Mouse (Mus musculus): ENCODE data around the gene Cyfip2. TPM values are rescaled to one million over a fixed set of nuclear protein-coding genes. Genes with fewer than 3 reads are reported as not detected.
A peak's percentile ranks its signal among the peaks of the same experiment; 100 is the strongest.

The Cyfip2 gene
- polyA plus RNA-seq, 2 experiments, result 1.6 to 2.6 TPM

GRCm38 (mm10) chr11:46245926-46246325 is 66.7 kb downstream of the Cyfip2 start:
- Histone ChIP-seq H3K9ac (replicated peaks) (no peak overlapping the region), H3K4me2 (ENCODE audit: low read depth) (no peak overlapping the region), H3K36me3 (replicated peaks; ENCODE audit: control insufficient read depth, insufficient read depth, low read depth) (no peaks in the 10 kb centered on the region), H3K27me3 (ENCODE audit: control insufficient read depth, insufficient read depth, low read length) (no peaks in the 10 kb centered on the region), H3K27ac (no peak overlapping the region), H3K4me1 (replicated peaks; ENCODE audit: control insufficient read depth in 2 of 2, insufficient read depth in 2 of 2, low read length in 1 of 2) (peaks cover 13 to 19% of the 10 kb centered on the region in 2 experiments), H3K9me3 (ENCODE audit: control insufficient read depth, low read length) (no peaks in the 10 kb centered on the region), H3K4me3 (ENCODE audit: insufficient read depth in 1 of 2, low read depth in 2 of 2, low read length in 2 of 2) (no peak overlapping the region)
- no peak for TF ChIP-seq CTCF (IDR thresholded peaks at IDR 0.05; ENCODE audit: low read depth)
- no peak for TF ChIP-seq EP300 (IDR thresholded peaks at IDR 0.05; ENCODE audit: low read depth)
- 63% methylated on average over 8 of the region's 8 CpGs for WGBS (ENCODE audit: insufficient replicate concordance)
- no peak for ATAC-seq (ENCODE audit: insufficient read depth)
- no peak for DNase-seq (ENCODE audit: low read depth in 3 of 3, low spot score in 3 of 3)

GRCm38 (mm10) chr11:46244731-46245604 is 67.7 kb downstream of the Cyfip2 start:
- no peaks in the 10 kb centered on the region for H3K27me3 ChIP-seq (ENCODE audit: control insufficient read depth, insufficient read depth, low read length)
- no peaks in the 10 kb centered on the region for H3K9me3 ChIP-seq (ENCODE audit: control insufficient read depth, low read length)
- 81% methylated on average over 23 of the region's 23 CpGs for WGBS (ENCODE audit: insufficient replicate concordance)
- H3K4me3 ChIP-seq (ENCODE audit: insufficient read depth in 1 of 2, low read depth in 2 of 2, low read length in 2 of 2), result no peak overlapping the region
- TF ChIP-seq CTCF (IDR thresholded peaks at IDR 0.05; ENCODE audit: low read depth) (no peak), EP300 (IDR thresholded peaks at IDR 0.05; ENCODE audit: low read depth) (no peak)
- H3K36me3 ChIP-seq (replicated peaks; ENCODE audit: control insufficient read depth, insufficient read depth, low read depth), result no peaks in the 10 kb centered on the region
- no peak overlapping the region for H3K9ac ChIP-seq (replicated peaks)
- peaks cover 22 to 28% of the 10 kb centered on the region in 2 experiments for H3K4me1 ChIP-seq (replicated peaks; ENCODE audit: control insufficient read depth in 2 of 2, insufficient read depth in 2 of 2, low read length in 1 of 2)
- no peak overlapping the region for H3K4me2 ChIP-seq (ENCODE audit: low read depth)
- no peak overlapping the region for H3K27ac ChIP-seq
- ATAC-seq (ENCODE audit: insufficient read depth), result no peak
- DNase-seq (ENCODE audit: low read depth in 3 of 3, low spot score in 3 of 3), result no peak

GRCm38 (mm10) chr11:46241985-46242384 is 70.7 kb downstream of the Cyfip2 start:
- ATAC-seq (ENCODE audit: insufficient read depth) (peak; percentile 35), DNase-seq (ENCODE audit: low read depth in 3 of 3, low spot score in 3 of 3) (peak in 2 of 3 experiments; percentile 22 to 34)
- Histone ChIP-seq H3K4me2 (ENCODE audit: low read depth) (peak overlapping the region; percentile 53), H3K4me3 (ENCODE audit: insufficient read depth in 1 of 2, low read depth in 2 of 2, low read length in 2 of 2) (no peak overlapping the region), H3K4me1 (replicated peaks; ENCODE audit: control insufficient read depth in 2 of 2, insufficient read depth in 2 of 2, low read length in 1 of 2) (peaks cover 23 to 28% of the 10 kb centered on the region in 2 experiments), H3K27me3 (ENCODE audit: control insufficient read depth, insufficient read depth, low read length) (no peaks in the 10 kb centered on the region), H3K9me3 (ENCODE audit: control insufficient read depth, low read length) (no peaks in the 10 kb centered on the region), H3K9ac (replicated peaks) (no peak overlapping the region), H3K36me3 (replicated peaks; ENCODE audit: control insufficient read depth, insufficient read depth, low read depth) (no peaks in the 10 kb centered on the region), H3K27ac (peak overlapping the region; percentile 67)
- 63% methylated on average over 8 of the region's 8 CpGs for WGBS (ENCODE audit: insufficient replicate concordance)
- TF ChIP-seq CTCF (IDR thresholded peaks at IDR 0.05; ENCODE audit: low read depth), result no peak
- no peak for TF ChIP-seq EP300 (IDR thresholded peaks at IDR 0.05; ENCODE audit: low read depth)

GRCm38 (mm10) chr11:46241150-46241673 is 71.4 kb downstream of the Cyfip2 start:
- no peaks in the 10 kb centered on the region for H3K9me3 ChIP-seq (ENCODE audit: control insufficient read depth, low read length)
- H3K4me2 ChIP-seq (ENCODE audit: low read depth), result peak overlapping the region; percentile 53
- H3K27ac ChIP-seq, result peak overlapping the region; percentile 67
- 0 out of 4 replicates have a peak overlapping the region, but pooled peaks of 1 of the 2 experiments have one; percentile 1 for H3K4me3 ChIP-seq (ENCODE audit: insufficient read depth in 1 of 2, low read depth in 2 of 2, low read length in 2 of 2)
- TF ChIP-seq EP300 (IDR thresholded peaks at IDR 0.05; ENCODE audit: low read depth), result peak; percentile 94
- no peak for TF ChIP-seq CTCF (IDR thresholded peaks at IDR 0.05; ENCODE audit: low read depth)
- no peaks in the 10 kb centered on the region for H3K27me3 ChIP-seq (ENCODE audit: control insufficient read depth, insufficient read depth, low read length)
- ATAC-seq (ENCODE audit: insufficient read depth) (peak; percentile 96), DNase-seq (ENCODE audit: low read depth in 3 of 3, low spot score in 3 of 3) (peak; percentile 72 to 76 (median 73))
- peaks cover 23 to 28% of the 10 kb centered on the region in 2 experiments for H3K4me1 ChIP-seq (replicated peaks; ENCODE audit: control insufficient read depth in 2 of 2, insufficient read depth in 2 of 2, low read length in 1 of 2)
- no peaks in the 10 kb centered on the region for H3K36me3 ChIP-seq (replicated peaks; ENCODE audit: control insufficient read depth, insufficient read depth, low read depth)
- 25% methylated on average over 7 of the region's 7 CpGs for WGBS (ENCODE audit: insufficient replicate concordance)
- H3K9ac ChIP-seq (replicated peaks), result peak overlapping the region; percentile 16

GRCm38 (mm10) chr11:46236976-46237375 is 75.7 kb downstream of the Cyfip2 start:
- Histone ChIP-seq H3K36me3 (replicated peaks; ENCODE audit: control insufficient read depth, insufficient read depth, low read depth) (no peaks in the 10 kb centered on the region), H3K9me3 (ENCODE audit: control insufficient read depth, low read length) (no peaks in the 10 kb centered on the region), H3K4me3 (ENCODE audit: insufficient read depth in 1 of 2, low read depth in 2 of 2, low read length in 2 of 2) (no peak overlapping the region), H3K4me2 (ENCODE audit: low read depth) (no peak overlapping the region), H3K27me3 (ENCODE audit: control insufficient read depth, insufficient read depth, low read length) (no peaks in the 10 kb centered on the region), H3K9ac (replicated peaks) (no peak overlapping the region), H3K4me1 (replicated peaks; ENCODE audit: control insufficient read depth in 2 of 2, insufficient read depth in 2 of 2, low read length in 1 of 2) (peaks cover 20% of the 10 kb centered on the region in 2 experiments), H3K27ac (no peak overlapping the region)
- DNase-seq (ENCODE audit: low read depth in 3 of 3, low spot score in 3 of 3), result peak; percentile 52 to 65 (median 59)
- no peak for TF ChIP-seq EP300 (IDR thresholded peaks at IDR 0.05; ENCODE audit: low read depth)
- TF ChIP-seq CTCF (IDR thresholded peaks at IDR 0.05; ENCODE audit: low read depth), result peak; percentile 69
- 40% methylated on average over 4 of the region's 4 CpGs for WGBS (ENCODE audit: insufficient replicate concordance)
- ATAC-seq (ENCODE audit: insufficient read depth), result no peak
